Mouse (Mus musculus) kidney, adult 11 months (tissue): ENCODE data around the gene Cgrrf1.

Experiments
- DNase-seq: peaks from one replicate; pipeline ENCODE4 v3.0.0; 2022

The Cgrrf1 gene

GRCm38 (mm10) chr14:46823996-46824395, 7.9 kb upstream of the Cgrrf1 start:
- DNase-seq, result peak; percentile 49

- no peak for DNase-seq
These were observed 4.5 kb upstream of the Cgrrf1 start for GRCm38 (mm10) chr14:46827430-46827829.

GRCm38 (mm10) chr14:46831295-46831694, 630 bp upstream of the Cgrrf1 start:
- no peak for DNase-seq

GRCm38 (mm10) chr14:46832354-46833272, 688 bp downstream of the Cgrrf1 start:
- DNase-seq, result no peak

GRCm38 (mm10) chr14:46839326-46839725, 7.4 kb downstream of the Cgrrf1 start:
- no peak for DNase-seq

GRCm38 (mm10) chr14:46845706-46846105, 13.8 kb downstream of the Cgrrf1 start:
- DNase-seq, result no peak

GRCm38 (mm10) chr14:46848063-46848590, 16.2 kb downstream of the Cgrrf1 start:
- DNase-seq, result peak; percentile 26

GRCm38 (mm10) chr14:46848736-46849135, 16.8 kb downstream of the Cgrrf1 start:
- no peak for DNase-seq

GRCm38 (mm10) chr14:46849769-46850168, 17.8 kb downstream of the Cgrrf1 start:
- no peak for DNase-seq

- DNase-seq, result no peak
These were observed 21.8 kb downstream of the Cgrrf1 start for GRCm38 (mm10) chr14:46853677-46854076.

GRCm38 (mm10) chr14:46862922-46863321, 31.0 kb downstream of the Cgrrf1 start:
- DNase-seq, result no peak

GRCm38 (mm10) chr14:46880935-46881334, 49.0 kb downstream of the Cgrrf1 start:
- peak; percentile 64 for DNase-seq

GRCm38 (mm10) chr14:46881581-46882430, 49.9 kb downstream of the Cgrrf1 start:
- no peak for DNase-seq

- DNase-seq, result peak; percentile 85
These were observed 50.6 kb downstream of the Cgrrf1 start, which contains the start of gene Samd4 for GRCm38 (mm10) chr14:46882431-46883067. Samd4 (plus strand) TSS chr14:46882854.

- DNase-seq, result peak; percentile 34
These were observed 51.3 kb downstream of the Cgrrf1 start for GRCm38 (mm10) chr14:46883068-46883870.

- DNase-seq, result peak; percentile 26
These were observed 52.0 kb downstream of the Cgrrf1 start for GRCm38 (mm10) chr14:46883871-46884441.

- DNase-seq, result peak; percentile 45
These were observed 52.9 kb downstream of the Cgrrf1 start for GRCm38 (mm10) chr14:46884701-46885428.

- peak; percentile 4 for DNase-seq
These were observed 53.5 kb downstream of the Cgrrf1 start for GRCm38 (mm10) chr14:46885429-46885755.

- DNase-seq, result peak; percentile 27
These were observed 54.0 kb downstream of the Cgrrf1 start for GRCm38 (mm10) chr14:46885891-46886301.

GRCm38 (mm10) chr14:46889096-46889495, 57.2 kb downstream of the Cgrrf1 start:
- no peak for DNase-seq

- no peak for DNase-seq
These were observed 62.0 kb downstream of the Cgrrf1 start for GRCm38 (mm10) chr14:46893961-46894360.
